Mouse (Mus musculus) right cerebral cortex, adult 2 months (tissue): Measurements from ENCODE around the gene Tcf15.
A peak's percentile ranks its signal among the peaks of the same experiment; 100 is the strongest.

Source experiments
- DNase-seq, 2 experiments: peaks; one replicate each; pipeline ENCODE4 v3.0.0; 2021 to 2022; ENCODE audit warnings: low spot score in 2 of 2

The Tcf15 gene

DNA sequence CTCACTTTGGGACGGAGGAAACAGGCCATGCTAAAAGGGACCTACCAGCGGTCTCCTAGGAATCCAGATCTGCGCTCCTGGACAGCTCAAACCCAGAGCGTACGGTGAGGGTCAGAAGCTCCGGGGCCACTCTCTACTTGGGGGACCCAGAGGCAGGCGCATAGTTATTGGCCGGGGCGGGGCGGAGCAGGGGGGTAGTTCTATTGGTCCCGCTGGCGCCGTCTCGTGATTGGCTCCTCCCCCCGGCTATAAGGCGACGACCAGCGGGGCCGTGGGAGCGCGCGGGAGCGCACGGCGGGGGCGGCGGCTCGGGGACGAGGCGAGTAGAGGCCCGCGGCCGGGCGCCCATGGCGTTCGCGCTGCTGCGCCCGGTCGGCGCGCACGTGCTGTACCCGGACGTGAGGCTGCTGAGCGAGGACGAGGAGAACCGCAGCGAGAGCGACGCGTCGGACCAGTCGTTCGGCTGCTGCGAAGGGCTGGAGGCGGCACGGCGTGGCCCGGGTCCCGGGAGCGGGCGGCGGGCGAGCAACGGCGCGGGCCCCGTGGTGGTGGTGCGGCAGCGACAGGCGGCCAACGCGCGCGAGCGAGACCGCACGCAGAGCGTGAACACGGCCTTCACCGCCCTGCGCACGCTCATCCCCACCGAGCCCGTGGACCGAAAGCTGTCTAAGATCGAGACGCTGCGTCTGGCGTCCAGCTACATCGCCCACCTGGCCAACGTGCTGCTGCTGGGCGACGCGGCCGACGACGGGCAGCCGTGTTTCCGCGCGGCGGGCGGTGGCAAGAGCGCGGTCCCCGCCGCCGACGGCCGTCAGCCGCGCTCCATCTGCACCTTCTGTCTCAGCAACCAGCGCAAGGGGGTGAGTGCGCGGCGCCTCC is at the start of gene Tcf15:
Gene Tcf15, plus strand, starts transcription at position 283 of the 879 bp plus-strand sequence.
- DNase-seq, result no peak

DNA sequence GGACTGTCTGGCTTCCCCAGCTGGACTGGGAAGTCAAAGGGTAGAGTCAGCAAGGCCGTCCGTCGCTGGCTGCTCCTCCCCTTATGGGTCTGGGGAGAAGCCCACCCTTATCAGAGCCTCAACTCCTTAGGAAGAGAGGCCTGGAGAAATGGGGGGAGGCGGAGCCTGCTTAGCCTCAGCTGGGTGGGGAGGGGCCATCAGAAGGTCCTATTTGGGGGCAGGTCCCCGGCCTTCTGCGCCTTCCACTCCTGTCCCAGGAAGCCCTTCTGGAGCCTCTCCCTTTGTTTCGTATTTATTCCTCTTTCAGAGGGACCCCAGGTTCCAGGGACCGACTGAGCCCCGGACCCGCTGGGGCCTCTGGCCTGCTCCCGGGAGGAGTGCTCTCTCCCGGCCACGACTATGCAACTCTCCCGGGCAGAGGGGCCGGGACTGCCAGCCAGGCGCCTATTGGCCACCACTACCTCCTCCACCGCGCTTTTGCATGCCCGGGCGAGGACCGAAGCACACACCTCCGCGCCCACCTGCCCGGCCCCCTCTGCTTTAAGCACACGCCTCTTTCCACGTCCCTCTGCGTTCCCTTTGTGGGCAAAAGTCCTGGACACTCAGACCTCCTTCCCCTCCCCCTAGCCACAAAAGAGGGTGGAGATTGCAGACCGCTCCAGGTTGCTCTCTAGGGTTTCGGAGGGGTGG is 48.4 kb upstream of the Tcf15 start:
- no peak for DNase-seq

DNA sequence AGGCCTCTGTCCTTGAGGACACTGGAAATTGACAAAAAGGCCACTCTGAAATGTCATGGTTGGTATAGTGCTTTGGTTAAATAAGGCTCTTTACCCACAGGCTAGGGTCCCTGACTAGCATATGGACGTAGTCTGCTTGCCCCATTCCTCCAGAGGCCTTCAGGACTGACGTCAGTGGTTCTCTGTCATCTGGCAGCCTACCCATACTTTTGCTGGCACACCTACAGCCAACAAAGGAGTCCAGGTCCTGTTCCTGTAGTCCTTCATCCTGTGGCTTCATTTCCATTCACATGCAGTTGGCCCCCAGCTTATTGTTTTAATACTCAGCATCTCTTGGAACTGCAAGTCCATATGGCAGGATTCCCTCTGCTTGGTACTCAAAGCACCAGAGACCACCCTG is 46.4 kb upstream of the Tcf15 start:
- DNase-seq, result no peak

DNA sequence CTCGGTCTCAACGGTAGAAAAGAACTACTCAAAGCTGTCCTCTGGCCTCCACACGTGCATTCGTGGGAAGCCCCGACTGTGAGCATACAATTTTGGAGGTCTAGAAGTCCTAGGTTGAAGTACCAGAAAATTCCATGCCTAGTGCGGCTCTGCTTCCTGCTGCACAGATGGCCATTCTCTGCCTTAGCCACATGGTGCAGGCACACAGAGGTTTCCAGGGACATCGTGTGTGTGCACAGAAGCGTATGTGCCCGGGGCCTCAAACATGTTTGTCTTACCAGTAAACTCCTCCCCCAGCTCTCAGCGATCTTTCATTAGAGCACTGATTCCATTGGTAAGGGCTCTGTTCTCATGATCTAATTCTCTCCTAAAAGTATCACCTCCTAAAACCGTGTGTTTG is 45.4 kb upstream of the Tcf15 start:
- no peak for DNase-seq

DNA sequence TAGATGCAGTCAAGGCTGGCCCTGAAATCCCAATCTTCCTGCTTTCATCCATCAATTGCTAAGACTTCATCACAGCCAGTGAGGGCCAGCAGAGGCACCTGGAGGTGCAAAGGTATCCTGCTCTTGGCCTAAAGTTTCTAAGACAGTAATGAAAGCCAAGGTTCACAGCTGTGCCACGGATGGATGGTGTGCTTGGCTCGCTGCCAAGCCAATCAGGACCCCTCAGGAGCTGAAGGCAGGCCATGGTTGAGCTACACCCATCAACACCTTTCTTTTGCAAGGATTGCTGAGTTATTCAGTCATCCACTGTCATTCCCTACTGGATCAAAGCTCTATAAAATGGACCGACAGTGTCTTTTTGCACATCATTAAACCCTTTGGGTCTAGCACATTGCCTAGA is 43.8 kb upstream of the Tcf15 start:
- no peak for DNase-seq

DNA sequence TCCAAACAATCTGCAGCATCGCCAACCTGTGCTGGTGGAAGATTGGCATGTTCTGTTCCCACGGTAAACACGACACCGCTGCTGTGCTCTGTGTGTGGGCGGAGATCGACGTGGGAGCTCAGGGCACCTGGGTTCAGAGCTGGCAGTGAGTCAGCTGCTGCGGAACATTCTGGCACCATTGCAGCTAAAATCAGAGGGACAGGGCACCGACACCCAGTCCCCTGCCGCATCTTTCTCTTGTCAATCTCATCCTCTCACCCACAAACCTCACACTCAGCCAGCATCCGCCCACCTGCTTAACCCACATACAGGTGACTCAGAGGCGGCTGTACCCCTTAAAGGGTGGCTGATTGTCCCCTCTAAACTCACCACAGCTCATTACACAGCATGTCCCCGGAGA is 41.6 kb upstream of the Tcf15 start:
- peak; percentile 77 to 80 for DNase-seq

DNA sequence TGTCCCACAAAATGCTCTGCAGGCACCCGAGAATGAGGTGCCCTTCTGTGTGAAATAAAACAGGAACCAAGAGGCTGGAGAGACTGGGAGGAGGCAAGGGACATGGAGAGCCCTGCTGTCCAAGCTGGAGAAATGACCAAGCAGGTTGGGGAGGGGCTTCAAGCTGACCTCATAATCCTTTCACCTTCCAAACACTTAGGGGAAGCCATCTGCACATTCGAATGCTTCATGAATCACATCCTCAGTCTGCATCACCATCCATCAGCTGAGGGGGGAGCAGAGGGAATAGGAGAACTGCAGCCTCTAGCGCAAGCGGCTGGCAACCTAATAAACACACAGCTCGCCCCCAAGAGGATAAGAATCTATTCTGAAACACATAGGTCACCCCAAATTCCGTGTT is 41.0 kb upstream of the Tcf15 start:
- peak; percentile 43 for DNase-seq

DNA sequence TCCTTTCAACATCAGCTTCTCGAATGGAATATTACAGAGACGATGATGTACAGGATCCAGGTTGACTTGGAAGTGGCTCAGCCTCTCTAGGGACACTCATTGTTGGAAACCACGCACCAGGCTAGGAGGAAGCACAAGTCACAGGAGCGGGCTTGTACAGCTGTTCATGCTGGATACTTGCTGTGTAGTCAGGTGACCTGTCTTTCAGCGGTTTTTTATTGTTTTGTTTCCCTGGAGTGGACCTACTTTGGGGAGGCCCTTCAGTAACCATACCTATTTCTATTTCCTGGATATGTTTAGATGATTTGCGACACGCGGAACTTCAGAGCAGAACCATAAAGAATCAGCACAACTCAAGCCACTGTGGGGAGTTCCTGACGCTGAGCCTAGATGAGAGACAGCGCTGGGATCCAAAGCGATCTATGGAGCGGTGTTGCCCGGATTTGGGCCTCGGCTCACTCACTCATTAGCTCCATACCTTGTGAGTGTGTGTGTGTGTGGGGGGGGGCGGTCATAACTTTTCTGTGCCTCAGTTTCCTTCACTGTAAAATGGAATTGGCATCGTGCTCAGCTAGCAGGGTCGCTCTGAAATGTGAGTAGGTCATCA is 38.5 kb upstream of the Tcf15 start:
- no peak for DNase-seq

DNA sequence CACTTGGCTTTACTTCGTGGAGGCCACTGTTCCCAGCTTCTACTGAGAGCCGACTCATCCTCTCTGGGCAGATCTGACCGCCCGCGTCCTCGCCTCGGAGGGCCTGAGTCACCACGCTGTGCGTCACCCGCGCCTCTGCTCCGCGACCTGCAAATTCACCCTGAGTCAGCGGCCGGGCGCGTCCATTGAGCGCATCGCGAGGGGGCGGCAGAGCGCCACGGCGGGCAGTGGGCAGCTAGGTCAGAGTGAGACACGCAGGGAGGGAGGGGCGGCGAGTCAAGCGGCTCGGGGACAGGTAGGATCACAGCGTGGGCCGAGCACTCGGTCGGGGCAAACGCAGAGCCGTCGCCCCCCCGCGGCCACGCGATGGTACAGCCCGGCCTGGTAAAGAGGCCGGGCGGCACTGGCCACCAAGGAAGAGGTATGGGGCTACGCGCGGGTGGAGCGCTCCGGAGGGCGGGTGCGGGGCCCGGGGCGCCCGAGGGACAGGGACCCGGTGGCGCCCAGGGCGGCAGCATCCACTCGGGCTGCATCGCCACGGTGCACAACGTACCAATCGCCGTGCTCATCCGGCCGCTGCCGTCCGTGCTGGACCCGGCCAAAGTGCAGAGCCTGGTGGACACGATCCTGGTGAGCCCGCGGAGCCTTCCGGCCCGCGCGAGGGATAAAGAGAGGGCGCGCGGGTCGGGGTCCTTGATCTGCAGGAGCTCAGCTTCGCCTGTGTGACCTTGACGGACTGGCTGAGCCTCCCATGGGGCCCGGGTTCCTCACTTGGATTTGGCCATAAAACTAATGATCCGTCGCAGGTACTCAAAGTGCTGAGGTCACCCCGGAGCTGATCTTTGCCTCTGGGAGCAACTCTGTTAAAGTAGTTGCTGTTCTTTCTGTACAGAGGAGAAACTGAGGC is 37.8 kb upstream of the Tcf15 start, which contains the start of gene Srxn1:
Gene Srxn1, plus strand, starts transcription at position 199 of the 907 bp plus-strand sequence.
- DNase-seq, result peak; percentile 86 to 92

DNA sequence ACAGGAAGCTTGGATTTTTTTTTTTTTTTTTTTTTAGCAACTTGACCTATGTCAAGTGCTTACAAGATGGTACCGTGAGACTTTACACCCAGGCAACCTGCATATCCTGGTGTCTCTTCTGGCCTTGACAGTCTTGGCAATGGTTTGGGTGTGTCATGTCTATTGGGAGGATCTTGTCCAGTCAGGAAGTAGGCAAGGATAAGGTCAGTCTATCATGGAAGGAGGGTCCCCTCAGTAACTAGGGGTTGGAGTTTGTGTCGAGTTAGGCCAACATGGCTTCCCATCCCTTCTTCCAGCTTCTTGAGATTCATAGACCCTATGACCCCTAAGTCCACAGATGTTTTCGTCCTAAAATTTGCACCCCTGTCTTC is 37.2 kb upstream of the Tcf15 start:
- DNase-seq, result no peak

DNA sequence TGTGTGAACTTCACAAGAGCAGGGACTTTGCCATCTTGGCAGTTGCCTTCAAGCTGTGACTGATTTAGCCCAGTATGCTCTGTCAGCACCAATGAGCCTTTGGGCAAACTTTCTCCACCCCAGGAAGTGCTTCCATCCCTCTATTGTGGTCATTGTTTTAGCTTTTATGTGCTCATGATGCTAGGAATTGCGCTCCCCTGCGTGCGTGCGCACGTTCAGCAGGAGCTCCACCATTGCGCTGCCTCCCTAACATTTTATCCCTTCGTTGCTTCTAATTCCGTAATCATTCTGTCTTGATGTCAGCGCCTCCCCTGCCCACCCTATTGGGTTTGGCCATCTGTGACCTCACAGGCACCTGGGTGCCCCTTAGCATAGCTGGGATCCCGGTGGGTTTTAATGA is 36.8 kb upstream of the Tcf15 start:
- DNase-seq, result no peak

DNA sequence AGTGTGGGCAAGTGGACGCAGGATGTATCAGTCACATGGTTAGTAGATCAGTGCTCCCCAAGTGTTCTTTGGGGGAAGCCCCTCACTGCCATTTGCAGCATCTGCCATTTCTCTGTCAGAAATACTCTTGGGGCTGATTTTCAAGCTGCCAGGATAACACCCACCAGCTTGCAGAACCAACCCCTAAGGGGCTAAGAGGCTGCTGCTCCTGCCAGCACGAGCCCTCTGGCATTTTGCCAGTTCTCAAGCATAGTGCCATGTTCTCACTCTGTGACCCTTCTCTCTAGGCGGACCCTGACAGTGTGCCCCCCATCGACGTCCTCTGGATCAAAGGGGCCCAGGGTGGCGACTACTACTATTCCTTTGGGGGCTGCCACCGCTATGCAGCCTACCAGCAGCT is 34.7 kb upstream of the Tcf15 start:
- DNase-seq, result no peak

DNA sequence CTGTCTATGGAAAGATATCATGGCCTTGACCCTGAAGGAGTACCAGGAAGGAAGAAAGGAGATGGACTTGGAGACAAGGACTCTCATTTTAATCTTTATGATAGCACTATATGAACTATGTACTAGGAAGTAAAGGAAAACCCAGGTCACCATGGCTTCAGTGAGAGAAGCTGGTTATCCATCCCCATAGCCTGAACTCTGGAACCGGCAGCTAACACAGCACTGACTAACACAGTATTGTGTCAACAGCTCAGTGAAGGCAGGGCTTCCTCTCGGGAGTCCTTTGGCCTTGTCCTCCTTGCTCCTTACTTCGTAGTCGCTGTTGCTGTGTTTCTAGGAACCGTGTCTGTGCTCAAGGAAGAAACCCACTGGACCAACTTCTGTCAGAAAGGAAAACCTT is 34.0 kb upstream of the Tcf15 start:
- no peak for DNase-seq

DNA sequence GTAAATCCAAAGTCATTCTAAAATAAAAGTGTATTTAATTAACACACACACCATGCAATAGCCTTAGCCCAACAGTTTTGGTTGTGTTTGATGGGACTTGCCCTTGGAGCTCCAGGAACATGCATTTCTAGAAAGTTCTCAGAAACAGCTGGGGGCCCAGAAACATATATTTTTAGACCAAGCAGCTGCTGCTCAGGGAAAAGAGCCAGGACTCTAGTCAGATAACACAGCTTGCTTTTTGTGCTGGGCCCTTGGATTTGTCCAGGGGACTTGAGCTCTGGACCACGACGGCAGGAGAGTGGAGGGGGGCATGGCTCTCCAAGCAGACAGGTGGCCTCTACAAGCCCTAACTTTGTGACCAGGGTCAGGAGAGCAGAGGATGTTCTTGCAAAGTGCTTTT is 32.0 kb upstream of the Tcf15 start:
- no peak for DNase-seq

DNA sequence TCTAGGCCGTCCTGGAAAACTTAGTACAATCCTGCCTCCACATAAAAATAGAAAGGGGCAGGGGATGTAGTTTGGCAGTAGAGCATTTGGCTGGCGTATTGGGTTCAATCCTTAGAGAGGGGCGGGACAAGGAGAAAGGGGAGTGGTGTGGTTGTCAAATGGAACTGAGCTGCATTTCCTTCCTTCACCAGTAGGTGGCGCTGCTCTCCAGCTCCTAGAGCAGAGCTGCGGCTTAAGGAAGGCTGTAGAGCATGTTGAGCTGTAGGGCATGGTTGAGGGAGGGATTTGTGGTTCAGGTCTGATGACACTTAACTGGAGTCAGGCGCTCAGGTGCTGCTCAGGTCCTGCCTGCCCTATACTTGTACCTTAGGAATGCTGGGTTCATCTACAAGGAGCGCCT is 31.4 kb upstream of the Tcf15 start:
- DNase-seq, result peak; percentile 96

DNA sequence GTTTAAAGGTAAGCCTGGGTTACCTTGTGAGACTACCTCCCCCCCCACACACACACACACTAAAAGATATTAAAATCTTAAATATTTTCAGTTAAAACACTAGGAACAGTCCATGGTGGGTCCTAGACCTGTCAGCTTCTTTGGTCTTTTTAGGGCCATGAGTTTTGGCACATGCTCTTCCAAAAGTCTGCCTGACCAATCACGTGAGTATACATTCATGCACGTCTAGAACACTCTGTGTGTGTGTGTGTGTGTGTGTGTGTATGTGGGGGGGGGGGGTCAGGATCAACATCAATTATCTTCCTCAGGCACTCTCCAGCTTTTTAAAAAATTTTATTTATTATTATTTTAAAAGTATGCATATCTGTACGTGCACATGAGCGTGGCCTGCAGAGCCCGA is 30.9 kb upstream of the Tcf15 start:
- no peak for DNase-seq

DNA sequence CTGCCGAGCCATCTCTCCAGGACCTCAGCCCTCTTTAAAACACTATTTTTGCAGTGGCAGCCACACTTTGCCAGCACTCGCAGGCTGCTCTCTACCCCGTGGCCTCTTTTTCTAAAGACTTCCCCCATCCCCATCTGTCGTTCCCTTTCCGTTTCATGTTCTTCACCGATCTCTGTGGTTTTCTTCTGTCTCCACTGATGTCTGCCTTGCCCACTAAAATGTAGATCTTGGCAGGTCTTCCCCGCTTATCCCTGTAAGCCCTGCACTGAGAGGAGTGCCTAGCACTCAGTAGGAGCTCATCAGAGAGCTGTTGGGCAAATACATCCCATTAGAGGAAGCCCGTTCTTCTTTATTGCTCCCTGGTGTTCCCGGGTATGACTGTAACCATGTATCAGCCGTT is 30.4 kb upstream of the Tcf15 start:
- peak in 1 of 2 experiments; percentile 41 for DNase-seq

DNA sequence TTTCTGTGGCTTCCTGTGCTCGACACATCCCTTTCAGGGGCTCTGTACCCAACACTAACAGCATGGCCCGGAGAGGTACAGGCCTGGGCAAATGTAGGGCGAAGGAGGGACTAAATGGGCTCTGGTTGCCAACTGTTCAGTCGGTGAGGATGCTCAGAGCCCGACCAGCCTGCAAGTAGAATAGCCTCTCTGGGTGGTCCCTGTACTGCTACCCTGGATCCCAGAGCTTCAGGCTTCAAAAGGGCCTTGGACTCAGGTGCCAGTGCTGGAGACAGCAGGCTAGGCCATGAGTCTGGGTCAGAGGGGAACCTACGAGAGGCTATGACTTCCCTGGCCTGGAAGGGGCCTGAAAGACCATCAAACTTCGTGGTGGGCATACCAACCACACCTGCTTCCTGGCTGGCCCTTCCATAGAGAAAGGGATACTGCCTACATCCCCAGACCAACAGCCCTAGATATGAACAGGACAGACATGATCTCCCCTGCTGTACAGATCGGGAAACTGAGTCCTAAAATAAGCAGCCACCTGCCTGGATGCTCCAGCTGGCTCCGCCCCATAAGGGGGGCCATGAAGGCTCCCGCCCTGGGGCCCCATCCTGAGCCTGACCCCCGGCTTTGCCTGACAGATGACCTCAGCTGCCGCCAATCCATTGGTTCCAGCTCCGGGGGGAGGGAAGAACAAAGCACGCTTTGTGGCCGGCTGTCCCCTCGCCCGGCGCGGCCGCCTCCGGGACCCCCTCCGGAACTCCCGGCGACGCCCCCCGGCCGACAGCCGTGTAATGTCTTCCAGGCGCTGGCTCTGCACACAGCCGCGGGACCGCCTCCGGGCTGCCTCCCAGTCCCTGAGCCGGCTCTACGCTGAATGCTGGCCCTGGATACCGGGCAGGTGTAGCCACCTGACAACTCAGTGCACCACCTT is 29.0 kb upstream of the Tcf15 start:
- DNase-seq, result no peak

DNA sequence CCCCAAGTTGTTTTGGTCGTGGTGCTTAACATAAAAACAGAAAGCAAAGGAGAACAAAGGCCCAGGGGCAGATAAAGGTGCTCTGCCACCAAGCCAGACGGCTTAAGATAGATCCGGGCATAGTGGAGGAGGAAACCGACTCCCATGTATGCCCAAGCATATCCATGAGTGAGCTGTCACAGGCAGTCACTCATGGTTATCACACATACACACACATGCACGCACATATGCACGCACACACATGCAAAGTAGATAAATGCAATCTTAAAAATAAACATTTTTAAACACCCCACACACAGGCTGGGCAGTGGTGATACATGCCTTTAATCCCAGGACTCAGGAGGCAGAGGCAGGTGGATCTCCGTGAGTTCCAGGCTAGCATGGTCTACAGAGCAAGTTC is 25.7 kb upstream of the Tcf15 start:
- DNase-seq, result no peak

DNA sequence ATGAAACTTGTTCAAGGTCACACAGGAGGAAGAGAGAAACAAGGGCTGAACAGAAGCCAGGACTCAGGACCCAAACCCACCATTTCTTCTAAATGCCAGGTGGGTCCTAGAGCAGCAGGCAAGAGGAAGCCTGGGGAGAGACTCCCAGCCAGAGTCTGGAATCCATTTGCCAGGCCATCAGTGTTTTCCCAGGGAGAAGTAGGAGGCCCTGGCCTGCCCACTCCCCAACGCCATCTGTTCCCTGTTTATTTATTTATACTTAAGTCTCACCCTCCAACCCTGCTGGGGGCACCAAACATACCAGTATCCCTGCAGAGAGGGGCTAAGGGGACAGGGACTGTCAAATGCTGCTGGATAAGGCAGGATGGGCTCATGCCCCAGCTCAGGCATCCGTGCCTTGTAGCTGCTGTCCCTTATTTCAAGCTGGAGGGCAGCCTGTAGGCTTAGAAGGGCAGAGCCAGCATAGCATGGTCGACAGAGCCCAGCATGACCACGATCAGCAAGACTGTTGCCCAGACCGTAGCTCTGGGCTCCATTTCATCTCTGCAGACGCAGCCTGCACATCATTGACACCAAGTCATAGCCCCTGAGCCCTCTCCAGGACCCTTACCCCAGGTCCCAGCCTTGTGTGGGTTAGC is 24.0 kb upstream of the Tcf15 start:
- DNase-seq, result no peak
